Mouse (Mus musculus): ENCODE data around the gene Gm10135.

- no peak for TF ChIP-seq GATA1 (IDR thresholded peaks at IDR 0.05; ENCODE audit: borderline replicate concordance, low read length)
- no peak for TF ChIP-seq CTCF (IDR thresholded peaks at IDR 0.05; ENCODE audit: low read depth, low read length)
- TF ChIP-seq POLR2AphosphoS5 (IDR thresholded peaks at IDR 0.05; ENCODE audit: insufficient replicate concordance, low read depth, low read length), result no peak
- TF ChIP-seq TAL1 (conservative IDR thresholded peaks at IDR 0.05; ENCODE audit: low read depth, low read length), result no peak
Measured at GRCm38 (mm10) chr5:72976539-72976938, 2.0 kb upstream of the Gm10135 start.

All from G1E (cell line).